Mouse (Mus musculus) heart, postnatal 10 days (tissue): Measurements from ENCODE around the gene Fgfr2. TPM values are rescaled to one million over a fixed set of nuclear protein-coding genes. Genes with fewer than 3 reads are reported as not detected.

ENCODE experiments used
- DNase-seq, 2 experiments: peaks; one replicate each; pipeline ENCODE4 v3.0.0; 2021
- intact Hi-C: fragments of 180-260 bp; cut with DNase I; formaldehyde crosslinking; loops from one replicate; pipeline ENCODE4 v1.15.1; 2025
- total RNA-seq, 2 experiments: library from RNA; stranded (reverse); gene quantifications; 2 replicates each; pipeline ENCODE4 v1.2.3; 2021

Fgfr2 gene
- total RNA-seq, 2 experiments from 2014 or later: 6.2 to 6.3 TPM

GRCm38 (mm10) chr7:130943280-130943895, 2179.8 kb downstream of the Fgfr2 start:
- intact Hi-C loops: no loop called here
- DNase-seq: no peak

GRCm38 (mm10) chr7:130940733-130941132, 2182.4 kb downstream of the Fgfr2 start:
- intact Hi-C loops: no loop called here
- DNase-seq: no peak

- intact Hi-C loops: loop anchor here (1.0 kb wide), 1 partner anchor 25 kb away; no protein-coding TSS in a partner anchor
- DNase-seq: no peak
Observed at GRCm38 (mm10) chr7:130938896-130939295, 2184.3 kb downstream of the Fgfr2 start.

GRCm38 (mm10) chr7:130938005-130938404, 2185.1 kb downstream of the Fgfr2 start:
- DNase-seq: no peak
- intact Hi-C loops: no loop called here

- intact Hi-C loops: no loop called here
- peak; percentile 61 to 64 for DNase-seq
Observed at GRCm38 (mm10) chr7:130937266-130937841, 2185.8 kb downstream of the Fgfr2 start.

- peak; percentile 76 for DNase-seq
- intact Hi-C loops: loop anchor here (1.0 kb wide), 1 partner anchor 41 kb away; no protein-coding TSS in a partner anchor
Observed at GRCm38 (mm10) chr7:130936472-130936951, 2186.6 kb downstream of the Fgfr2 start.

GRCm38 (mm10) chr7:130935793-130936471, 2187.2 kb downstream of the Fgfr2 start, which contains the start of gene Htra1:
TSS of gene Htra1 (plus strand) at chr7:130936111.
- intact Hi-C loops: loop anchor here (1.0 kb wide), 1 partner anchor 41 kb away; no protein-coding TSS in a partner anchor
- DNase-seq: peak; percentile 92 to 93

GRCm38 (mm10) chr7:130935421-130935792, 2187.7 kb downstream of the Fgfr2 start:
- intact Hi-C loops: no loop called here
- no peak for DNase-seq

- intact Hi-C loops: no loop called here
- no peak for DNase-seq
Observed at GRCm38 (mm10) chr7:130934654-130935053, 2188.5 kb downstream of the Fgfr2 start.

GRCm38 (mm10) chr7:130932921-130933320, 2190.2 kb downstream of the Fgfr2 start:
- intact Hi-C loops: no loop called here
- DNase-seq: no peak

- intact Hi-C loops: no loop called here
- DNase-seq: no peak
Observed at GRCm38 (mm10) chr7:130930401-130930800, 2192.7 kb downstream of the Fgfr2 start.

- peak; percentile 40 to 60 for DNase-seq
- intact Hi-C loops: loop anchor here (5.0 kb wide), 1 partner anchor 64 kb away; no protein-coding TSS in a partner anchor
Observed at GRCm38 (mm10) chr7:130922981-130923731, 2200.0 kb downstream of the Fgfr2 start.

GRCm38 (mm10) chr7:130918260-130918659, 2204.9 kb downstream of the Fgfr2 start:
- intact Hi-C loops: loop anchor here (5.0 kb wide), 1 partner anchor 119 kb away; no protein-coding TSS in a partner anchor
- DNase-seq: no peak

GRCm38 (mm10) chr7:130914693-130915363, 2208.3 kb downstream of the Fgfr2 start:
- DNase-seq: peak; percentile 40 to 72

GRCm38 (mm10) chr7:130910841-130911240, 2212.3 kb downstream of the Fgfr2 start:
- no peak for DNase-seq
- intact Hi-C loops: no loop called here

More at GRCm38 (mm10) chr7:130914693-130915363, 2208.3 kb downstream of the Fgfr2 start:
- intact Hi-C loops: loop anchor here (1.0 to 5.0 kb wide), 3 partner anchors 88 to 142 kb away; no protein-coding TSS in a partner anchor

- no peak for DNase-seq
- intact Hi-C loops: no loop called here
Observed at GRCm38 (mm10) chr7:130904571-130905365, 2218.4 kb downstream of the Fgfr2 start.

GRCm38 (mm10) chr7:130903505-130904074, 2219.6 kb downstream of the Fgfr2 start:
- peak in 1 of 2 experiments; percentile 12 for DNase-seq
- intact Hi-C loops: no loop called here

GRCm38 (mm10) chr7:130902929-130903328, 2220.2 kb downstream of the Fgfr2 start:
- DNase-seq: no peak
- intact Hi-C loops: no loop called here
